Mouse (Mus musculus): ENCODE results near the gene Gm11437. TPM values are rescaled to one million over a fixed set of nuclear protein-coding genes. Genes with fewer than 3 reads are reported as not detected.

Gm11437 gene
- polyA plus RNA-seq, 1 experiment: not detected

GRCm38 (mm10) chr11:84121051-84121956 is 46.0 kb downstream of the Gm11437 start:
- Histone ChIP-seq H3K4me1 (ENCODE audit: control insufficient read depth, insufficient read depth, low read length) (no peaks in the 10 kb centered on the region), H3K27ac (ENCODE audit: insufficient read depth, low read length) (no peak overlapping the region), H3K4me3 (ENCODE audit: insufficient read depth, low read length) (no peak overlapping the region)
- TF ChIP-seq CTCF (IDR thresholded peaks at IDR 0.05; ENCODE audit: borderline replicate concordance, insufficient read depth, low read length) (no peak), POLR2A (IDR thresholded peaks at IDR 0.05; ENCODE audit: low read depth, low read length) (no peak)

GRCm38 (mm10) chr11:84117431-84117830 is 49.8 kb downstream of the Gm11437 start:
- Histone ChIP-seq H3K27ac (ENCODE audit: insufficient read depth, low read length) (no peak overlapping the region), H3K4me1 (ENCODE audit: control insufficient read depth, insufficient read depth, low read length) (no peaks in the 10 kb centered on the region), H3K4me3 (ENCODE audit: insufficient read depth, low read length) (no peak overlapping the region)
- TF ChIP-seq POLR2A (IDR thresholded peaks at IDR 0.05; ENCODE audit: low read depth, low read length): no peak
- no peak for TF ChIP-seq CTCF (IDR thresholded peaks at IDR 0.05; ENCODE audit: borderline replicate concordance, insufficient read depth, low read length)

- no peaks in the 10 kb centered on the region for H3K4me1 ChIP-seq (ENCODE audit: control insufficient read depth, insufficient read depth, low read length)
- H3K27ac ChIP-seq (ENCODE audit: insufficient read depth, low read length): no peak overlapping the region
- H3K4me3 ChIP-seq (ENCODE audit: insufficient read depth, low read length): no peak overlapping the region
- TF ChIP-seq CTCF (IDR thresholded peaks at IDR 0.05; ENCODE audit: borderline replicate concordance, insufficient read depth, low read length) (no peak), POLR2A (IDR thresholded peaks at IDR 0.05; ENCODE audit: low read depth, low read length) (no peak)
Observed at GRCm38 (mm10) chr11:84116221-84116620, 51.1 kb downstream of the Gm11437 start.

GRCm38 (mm10) chr11:84115646-84116045 is 51.6 kb downstream of the Gm11437 start:
- Histone ChIP-seq H3K27ac (ENCODE audit: insufficient read depth, low read length) (no peak overlapping the region), H3K4me1 (ENCODE audit: control insufficient read depth, insufficient read depth, low read length) (no peaks in the 10 kb centered on the region), H3K4me3 (ENCODE audit: insufficient read depth, low read length) (no peak overlapping the region)
- TF ChIP-seq CTCF (IDR thresholded peaks at IDR 0.05; ENCODE audit: borderline replicate concordance, insufficient read depth, low read length) (no peak), POLR2A (IDR thresholded peaks at IDR 0.05; ENCODE audit: low read depth, low read length) (no peak)

GRCm38 (mm10) chr11:84113623-84114022 is 53.7 kb downstream of the Gm11437 start:
- TF ChIP-seq CTCF (IDR thresholded peaks at IDR 0.05; ENCODE audit: borderline replicate concordance, insufficient read depth, low read length): no peak
- no peak for TF ChIP-seq POLR2A (IDR thresholded peaks at IDR 0.05; ENCODE audit: low read depth, low read length)
- Histone ChIP-seq H3K4me1 (ENCODE audit: control insufficient read depth, insufficient read depth, low read length) (no peaks in the 10 kb centered on the region), H3K27ac (ENCODE audit: insufficient read depth, low read length) (peak overlapping the region; percentile 61; the same call in 1 of the 2 replicates), H3K4me3 (ENCODE audit: insufficient read depth, low read length) (no peak overlapping the region)

- TF ChIP-seq POLR2A (IDR thresholded peaks at IDR 0.05; ENCODE audit: low read depth, low read length) (no peak), CTCF (IDR thresholded peaks at IDR 0.05; ENCODE audit: borderline replicate concordance, insufficient read depth, low read length) (no peak)
- H3K27ac ChIP-seq (ENCODE audit: insufficient read depth, low read length): no peak overlapping the region
- no peaks in the 10 kb centered on the region for H3K4me1 ChIP-seq (ENCODE audit: control insufficient read depth, insufficient read depth, low read length)
- H3K4me3 ChIP-seq (ENCODE audit: insufficient read depth, low read length): no peak overlapping the region
Observed at GRCm38 (mm10) chr11:84107137-84107536, 60.1 kb downstream of the Gm11437 start.

- Histone ChIP-seq H3K4me1 (ENCODE audit: control insufficient read depth, insufficient read depth, low read length) (peaks cover 11% of the 10 kb centered on the region), H3K27ac (ENCODE audit: insufficient read depth, low read length) (no peak overlapping the region), H3K4me3 (ENCODE audit: insufficient read depth, low read length) (no peak overlapping the region)
- no peak for TF ChIP-seq CTCF (IDR thresholded peaks at IDR 0.05; ENCODE audit: borderline replicate concordance, insufficient read depth, low read length)
- no peak for TF ChIP-seq POLR2A (IDR thresholded peaks at IDR 0.05; ENCODE audit: low read depth, low read length)
Observed at GRCm38 (mm10) chr11:84104036-84104435, 63.2 kb downstream of the Gm11437 start.

- peaks cover 11% of the 10 kb centered on the region for H3K4me1 ChIP-seq (ENCODE audit: control insufficient read depth, insufficient read depth, low read length)
- TF ChIP-seq CTCF (IDR thresholded peaks at IDR 0.05; ENCODE audit: borderline replicate concordance, insufficient read depth, low read length) (no peak), POLR2A (IDR thresholded peaks at IDR 0.05; ENCODE audit: low read depth, low read length) (no peak)
- no peak overlapping the region for H3K4me3 ChIP-seq (ENCODE audit: insufficient read depth, low read length)
- H3K27ac ChIP-seq (ENCODE audit: insufficient read depth, low read length): peak overlapping the region; percentile 47
Observed at GRCm38 (mm10) chr11:84101182-84101581, 66.1 kb downstream of the Gm11437 start.

Other genes with a start within 250 kb of the Gm11437 start
- gene Ddx52, start 225.4 kb downstream of the Gm11437 start, polyA plus RNA-seq (2011; ENCODE audit: insufficient read length, low read depth, missing spikeins): 30.8 and 31.0 TPM in 2 replicates
- 16.8 and 23.8 TPM in 2 replicates for gene Synrg, start 203.0 kb downstream of the Gm11437 start, polyA plus RNA-seq (2011; ENCODE audit: insufficient read length, low read depth, missing spikeins)
- gene Dusp14, start 98.2 kb downstream of the Gm11437 start, polyA plus RNA-seq (2011; ENCODE audit: insufficient read length, low read depth, missing spikeins): 16.2 and 21.0 TPM in 2 replicates
- 26.2 and 33.0 TPM in 2 replicates for gene Tada2a, start 37.9 kb downstream of the Gm11437 start, polyA plus RNA-seq (2011; ENCODE audit: insufficient read length, low read depth, missing spikeins)
- 49.2 and 52.2 TPM in 2 replicates for gene Acaca, start 37.8 kb downstream of the Gm11437 start, polyA plus RNA-seq (2011; ENCODE audit: insufficient read length, low read depth, missing spikeins)